Mouse (Mus musculus): ENCODE results near the gene Trmt2a. TPM values are rescaled to one million over a fixed set of nuclear protein-coding genes. Genes with fewer than 3 reads are reported as not detected.

The Trmt2a gene
- total and polyA plus RNA-seq, 3 experiments = 155 to 252 (median 196) TPM

- H3K4me1 ChIP-seq (ENCODE audit: control insufficient read depth in 1 of 2, insufficient read depth in 2 of 2) = peaks cover 8 to 24% of the 10 kb centered on the region in 2 experiments
- no peak overlapping the region for H3K4me3 ChIP-seq (replicated peaks in 1 of 3; ENCODE audit: low read depth in 2 of 3, low read length in 2 of 3, poor library complexity in 1 of 3)
- H3K36me3 ChIP-seq (replicated peaks in 1 of 2; ENCODE audit: control insufficient read depth in 1 of 2, insufficient read depth in 1 of 2, low read length in 1 of 2) = peaks cover 66 to 78% of the 10 kb centered on the region in 2 experiments
- no peaks in the 10 kb centered on the region for H3K9me3 ChIP-seq (replicated peaks; ENCODE audit: low read length)
- peaks cover 30% of the 10 kb centered on the region for H3K79me2 ChIP-seq (replicated peaks; ENCODE audit: control insufficient read depth, extremely low read depth, insufficient read depth, poor library complexity, severe bottlenecking)
- no peaks in the 10 kb centered on the region for H3K27me3 ChIP-seq (replicated peaks)
- dilution Hi-C loops (cut with MboI; ENCODE audit: extremely low pct_ligation_motif_present, extremely low pct_unique_long_range_greater_than_20kb, low sequenced_read_pairs) (no loop called here), in situ Hi-C loops (cut with MboI; ENCODE audit: low pct_ligation_motif_present, low pct_unique_long_range_greater_than_20kb, low sequenced_read_pairs) (loop anchor here (5.0 kb wide), 1 partner anchor 35 kb away; the partner anchor contains the start of gene Dgcr8)
- DNase-seq (ENCODE audit: extremely low read depth) = no peak
- TF ChIP-seq ETS1 (conservative IDR thresholded peaks at IDR 0.05; ENCODE audit: low read depth, low read length) = no peak
- TF ChIP-seq SMC3 (IDR thresholded peaks at IDR 0.05; ENCODE audit: low read depth, low read length) = no peak
- TF ChIP-seq POLR2A (IDR thresholded peaks at IDR 0.05; ENCODE audit: low read depth, low read length) = peak; percentile 5; the same call in 1 of the 2 replicates
- 0 out of 2 replicates have a peak, but pooled peaks have one; percentile 1 for TF ChIP-seq MAFK (IDR thresholded peaks at IDR 0.05; ENCODE audit: insufficient replicate concordance, low read length)
- no peak overlapping the region for H3K4me2 ChIP-seq (ENCODE audit: insufficient read depth, low read depth, poor library complexity, severe bottlenecking)
- no peak overlapping the region for H3K27ac ChIP-seq (ENCODE audit: insufficient read depth, low read depth)
- H3K9ac ChIP-seq (ENCODE audit: insufficient read depth, low read depth) = no peak overlapping the region
Observed at GRCm38 (mm10) chr16:18252736-18253135, 4.3 kb downstream of the Trmt2a start.

- H3K9ac ChIP-seq (ENCODE audit: insufficient read depth, low read depth) = no peak overlapping the region
- H3K79me2 ChIP-seq (replicated peaks; ENCODE audit: control insufficient read depth, extremely low read depth, insufficient read depth, poor library complexity, severe bottlenecking) = peaks cover 23% of the 10 kb centered on the region
- TF ChIP-seq POLR2A (IDR thresholded peaks at IDR 0.05; ENCODE audit: low read depth, low read length) = peak; percentile 44
- TF ChIP-seq CTCF (conservative IDR thresholded peaks at IDR 0.05 in 1 of 2, IDR thresholded peaks at IDR 0.05 in 1 of 2; ENCODE audit: low read depth in 2 of 2, low read length in 2 of 2) = no peak
- no peak for TF ChIP-seq MAFK (IDR thresholded peaks at IDR 0.05; ENCODE audit: insufficient replicate concordance, low read length)
- dilution Hi-C loops (cut with MboI; ENCODE audit: extremely low pct_ligation_motif_present, extremely low pct_unique_long_range_greater_than_20kb, low sequenced_read_pairs) = no loop called here
- DNase-seq (ENCODE audit: extremely low read depth) = no peak
- no peak overlapping the region for H3K4me2 ChIP-seq (ENCODE audit: insufficient read depth, low read depth, poor library complexity, severe bottlenecking)
- H3K9me3 ChIP-seq (replicated peaks; ENCODE audit: low read length) = no peaks in the 10 kb centered on the region
- H3K27me3 ChIP-seq (replicated peaks) = no peaks in the 10 kb centered on the region
- peaks cover 75 to 88% of the 10 kb centered on the region in 2 experiments for H3K36me3 ChIP-seq (replicated peaks in 1 of 2; ENCODE audit: control insufficient read depth in 1 of 2, insufficient read depth in 1 of 2, low read length in 1 of 2)
- H3K27ac ChIP-seq (ENCODE audit: insufficient read depth, low read depth) = no peak overlapping the region
- peaks cover 8 to 24% of the 10 kb centered on the region in 2 experiments for H3K4me1 ChIP-seq (ENCODE audit: control insufficient read depth in 1 of 2, insufficient read depth in 2 of 2)
- in situ Hi-C loops (cut with MboI; ENCODE audit: low pct_ligation_motif_present, low pct_unique_long_range_greater_than_20kb, low sequenced_read_pairs) = loop anchor here (5.0 kb wide), 1 partner anchor 33 kb away; the partner anchor contains the start of gene Dgcr8
- no peak overlapping the region for H3K4me3 ChIP-seq (replicated peaks in 1 of 3; ENCODE audit: low read depth in 2 of 3, low read length in 2 of 3, poor library complexity in 1 of 3)
Observed at GRCm38 (mm10) chr16:18253866-18254265, 5.4 kb downstream of the Trmt2a start.

GRCm38 (mm10) chr16:18258221-18258620, 9.7 kb downstream of the Trmt2a start, which contains the start of gene Gm49776:
Gene Gm49776 (minus strand): TSS chr16:18258321.
- no peak within 1 kb of the TSS for H3K4me3 ChIP-seq (replicated peaks in 1 of 3; ENCODE audit: low read depth in 2 of 3, low read length in 2 of 3, poor library complexity in 1 of 3)
- 0 out of 2 replicates have a peak, but pooled peaks cover 18% of the 10 kb centered on the region for H3K79me2 ChIP-seq (replicated peaks; ENCODE audit: control insufficient read depth, extremely low read depth, insufficient read depth, poor library complexity, severe bottlenecking)
- DNase-seq (ENCODE audit: extremely low read depth) = no peak
- TF ChIP-seq ZKSCAN1 (IDR thresholded peaks at IDR 0.05; ENCODE audit: borderline replicate concordance, low read depth, low read length) = no peak
- TF ChIP-seq SMC3 (IDR thresholded peaks at IDR 0.05; ENCODE audit: low read depth, low read length) = no peak
- TF ChIP-seq POLR2AphosphoS2 (IDR thresholded peaks at IDR 0.05; ENCODE audit: low read depth, low read length) = peak; percentile 31; the same call in 1 of the 2 replicates
- no peak; the same call in 1 of the 2 replicates for TF ChIP-seq POLR2A (IDR thresholded peaks at IDR 0.05; ENCODE audit: low read depth, low read length)
- dilution Hi-C loops (cut with MboI; ENCODE audit: extremely low pct_ligation_motif_present, extremely low pct_unique_long_range_greater_than_20kb, low sequenced_read_pairs) = no loop called here
- no peaks in the 10 kb centered on the region for H3K9me3 ChIP-seq (replicated peaks; ENCODE audit: low read length)
- in situ Hi-C loops (cut with MboI; ENCODE audit: low pct_ligation_motif_present, low pct_unique_long_range_greater_than_20kb, low sequenced_read_pairs) = no loop called here
- no peaks in the 10 kb centered on the region for H3K27me3 ChIP-seq (replicated peaks)
- H3K4me1 ChIP-seq (ENCODE audit: control insufficient read depth in 1 of 2, insufficient read depth in 2 of 2) = no peaks in the 10 kb centered on the region
- H3K27ac ChIP-seq (ENCODE audit: insufficient read depth, low read depth) = no peak within 1 kb of the TSS
- no peak within 1 kb of the TSS for H3K4me2 ChIP-seq (ENCODE audit: insufficient read depth, low read depth, poor library complexity, severe bottlenecking)
- H3K36me3 ChIP-seq (replicated peaks in 1 of 2; ENCODE audit: control insufficient read depth in 1 of 2, insufficient read depth in 1 of 2, low read length in 1 of 2) = peaks cover 83 to 92% of the 10 kb centered on the region in 2 experiments
- H3K9ac ChIP-seq (ENCODE audit: insufficient read depth, low read depth) = no peak within 1 kb of the TSS

All from CH12.LX (cell line).